Mouse (Mus musculus): ENCODE data around the gene Ap5z1. TPM values are rescaled to one million over a fixed set of nuclear protein-coding genes. Genes with fewer than 3 reads are reported as not detected.
A peak's percentile ranks its signal among the peaks of the same experiment; 100 is the strongest.

Gene Ap5z1
- total RNA-seq, 2 experiments from 2014 or later = 19.7 to 20.8 TPM

GRCm38 (mm10) chr5:142469796-142470195 is 6.1 kb downstream of the Ap5z1 start:
- DNase-seq (ENCODE audit: low spot score in 2 of 2) = no peak

- DNase-seq (ENCODE audit: low spot score in 2 of 2) = peak in 1 of 2 experiments; percentile 43
Observed at GRCm38 (mm10) chr5:142473696-142474095, 10.0 kb downstream of the Ap5z1 start.

DNA sequence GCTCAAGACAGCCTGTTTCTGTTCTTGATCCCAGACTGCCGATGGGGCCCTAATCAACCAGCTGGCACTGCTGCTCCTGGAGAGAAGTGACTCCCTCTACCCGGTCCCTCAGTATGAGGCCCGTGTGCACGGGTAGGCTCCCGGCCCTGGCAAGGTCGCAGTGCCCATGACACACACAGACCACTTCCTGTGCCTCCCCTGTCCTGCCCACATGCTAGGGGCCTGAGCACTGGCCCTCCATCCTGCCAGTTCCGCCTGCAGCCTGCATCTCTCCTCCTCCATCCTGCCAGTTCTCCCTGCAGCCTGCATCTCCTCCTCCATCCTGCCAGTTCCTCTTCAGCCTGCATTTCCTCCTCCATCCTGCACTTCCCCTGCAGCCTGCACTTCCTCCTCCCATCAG is 11.9 kb downstream of the Ap5z1 start:
- DNase-seq (ENCODE audit: low spot score in 2 of 2) = no peak

GRCm38 (mm10) chr5:142477346-142477745 is 13.6 kb downstream of the Ap5z1 start:
- DNase-seq (ENCODE audit: low spot score in 2 of 2) = no peak

DNA sequence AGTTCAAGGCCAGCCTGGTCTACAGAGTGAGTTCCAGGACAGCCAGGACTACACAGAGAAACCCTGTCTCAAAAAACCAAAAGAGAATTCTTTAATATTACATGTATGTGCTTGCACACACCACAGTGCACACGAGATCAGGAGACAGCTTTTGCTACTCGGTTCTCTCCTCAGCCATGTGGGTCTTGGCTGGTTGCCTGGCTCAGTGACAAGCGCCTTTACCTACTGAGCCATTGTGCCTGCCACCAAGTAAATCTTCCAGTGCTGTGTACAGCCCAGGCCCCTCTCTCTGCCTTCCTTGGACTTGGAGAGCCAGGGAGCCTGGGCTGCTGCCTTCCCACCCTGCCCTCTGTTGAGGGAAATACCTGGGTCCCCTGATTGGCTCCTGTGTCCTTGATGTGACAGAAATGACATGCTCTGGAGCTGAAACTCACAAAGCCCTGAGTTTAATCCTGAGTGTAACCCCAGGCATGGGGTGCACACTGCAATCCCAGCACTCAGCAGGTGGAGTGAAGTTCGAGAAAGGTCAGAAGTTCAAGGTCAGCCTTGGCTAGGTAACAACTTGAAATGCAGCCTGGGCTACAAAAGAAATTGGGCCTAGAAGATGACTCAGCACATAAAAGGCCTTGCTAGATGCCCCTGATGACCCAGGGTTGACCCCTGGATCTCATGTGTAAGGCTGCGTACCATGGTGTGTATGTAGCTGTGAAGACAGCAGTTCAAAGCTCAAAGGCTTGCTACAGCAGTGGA is 14.3 kb downstream of the Ap5z1 start:
- DNase-seq (ENCODE audit: low spot score in 2 of 2) = no peak

GRCm38 (mm10) chr5:142478829-142479435 is 15.2 kb downstream of the Ap5z1 start:
- DNase-seq (ENCODE audit: low spot score in 2 of 2) = peak; percentile 90 to 91

DNA sequence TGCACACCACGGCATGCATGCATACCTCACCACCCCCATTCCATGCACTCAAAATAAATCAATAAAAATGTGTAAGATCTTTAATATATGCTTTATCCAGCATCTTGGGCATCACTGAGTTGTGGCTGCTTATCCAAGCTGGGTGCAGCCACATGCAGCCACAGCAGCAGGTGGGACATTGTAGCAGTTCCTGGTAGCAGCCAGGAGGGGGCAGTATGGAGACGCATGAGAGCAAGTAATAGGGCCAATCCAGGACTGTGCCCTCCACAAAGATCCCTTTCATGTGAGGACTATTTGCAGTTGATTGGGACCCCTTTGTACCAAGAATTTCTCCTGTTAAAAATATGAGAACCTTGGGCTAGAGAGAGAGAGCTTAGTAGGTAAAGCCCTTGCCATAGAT is 18.8 kb downstream of the Ap5z1 start:
- no peak for DNase-seq (ENCODE audit: low spot score in 2 of 2)

GRCm38 (mm10) chr5:142483581-142483980 is 19.8 kb downstream of the Ap5z1 start:
- DNase-seq (ENCODE audit: low spot score in 2 of 2) = no peak

GRCm38 (mm10) chr5:142486654-142487053 is 22.9 kb downstream of the Ap5z1 start:
- DNase-seq (ENCODE audit: low spot score in 2 of 2) = no peak

- DNase-seq (ENCODE audit: low spot score in 2 of 2) = no peak
Observed at GRCm38 (mm10) chr5:142489955-142490707, 26.4 kb downstream of the Ap5z1 start.

- DNase-seq (ENCODE audit: low spot score in 2 of 2) = no peak
Observed at GRCm38 (mm10) chr5:142493307-142493706, 29.6 kb downstream of the Ap5z1 start.

GRCm38 (mm10) chr5:142495321-142496096 is 31.8 kb downstream of the Ap5z1 start:
- no peak for DNase-seq (ENCODE audit: low spot score in 2 of 2)

DNA sequence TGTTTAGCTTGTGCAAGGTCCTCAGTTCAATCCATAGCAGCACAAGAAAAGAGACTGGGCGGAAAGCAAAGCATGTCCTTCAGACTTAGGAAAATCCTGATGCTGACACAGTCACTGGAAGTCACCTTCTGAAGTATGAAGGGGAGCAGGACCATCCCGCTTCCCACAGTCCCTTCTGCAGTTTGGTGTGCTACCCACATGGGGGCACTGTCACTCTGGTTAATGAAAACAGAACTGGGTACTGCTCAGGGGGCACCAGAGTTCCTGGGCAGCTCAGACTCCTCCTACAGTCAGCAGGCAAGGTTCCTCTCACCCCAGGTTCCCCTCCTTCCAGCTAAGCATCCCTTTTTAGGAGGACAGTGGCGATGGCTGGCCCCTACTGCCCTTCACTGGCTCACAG is 35.2 kb downstream of the Ap5z1 start:
- DNase-seq (ENCODE audit: low spot score in 2 of 2) = peak; percentile 74 to 77

- DNase-seq (ENCODE audit: low spot score in 2 of 2) = no peak
Observed at GRCm38 (mm10) chr5:142500918-142501317, 37.2 kb downstream of the Ap5z1 start.

DNA sequence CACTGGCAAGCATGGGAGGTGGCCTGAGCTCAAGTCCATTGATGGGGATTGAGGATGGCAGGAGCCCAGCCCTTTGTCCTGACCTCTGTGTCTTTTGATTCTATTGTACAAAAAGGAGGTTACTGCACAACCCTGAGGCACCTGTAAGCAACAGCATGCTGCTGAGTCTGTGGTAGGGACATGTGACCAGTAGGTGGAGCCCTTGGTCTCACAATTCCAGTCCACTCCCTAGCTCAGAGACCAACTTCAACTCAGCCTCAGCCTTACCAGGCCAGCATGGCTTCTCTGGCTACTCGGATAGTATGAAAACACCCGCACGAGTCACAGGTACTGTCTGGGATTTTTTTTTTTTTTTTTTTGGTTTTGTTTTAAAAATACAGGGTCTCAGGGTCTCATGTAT is 38.7 kb downstream of the Ap5z1 start:
- peak; percentile 81 to 86 for DNase-seq (ENCODE audit: low spot score in 2 of 2)

DNA sequence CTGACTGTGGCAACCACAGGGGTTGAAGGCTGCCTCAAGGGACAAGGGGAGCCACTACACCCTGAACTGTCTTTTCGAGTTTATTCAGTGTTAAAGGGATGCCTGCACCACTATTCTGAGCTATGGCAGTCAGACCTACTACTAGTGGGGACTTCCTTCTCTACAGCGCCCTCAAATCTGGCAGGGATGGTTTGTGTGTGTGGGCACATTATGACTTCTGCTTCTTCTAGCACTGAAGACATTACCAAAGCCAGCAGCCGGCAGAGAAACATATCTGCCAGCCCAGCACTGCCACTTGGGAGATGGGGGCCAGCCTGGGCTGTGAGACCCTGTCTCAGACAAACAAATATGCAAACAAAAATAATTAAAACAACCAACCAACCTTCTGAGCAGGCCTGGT is 40.4 kb downstream of the Ap5z1 start:
- no peak for DNase-seq (ENCODE audit: low spot score in 2 of 2)

DNA sequence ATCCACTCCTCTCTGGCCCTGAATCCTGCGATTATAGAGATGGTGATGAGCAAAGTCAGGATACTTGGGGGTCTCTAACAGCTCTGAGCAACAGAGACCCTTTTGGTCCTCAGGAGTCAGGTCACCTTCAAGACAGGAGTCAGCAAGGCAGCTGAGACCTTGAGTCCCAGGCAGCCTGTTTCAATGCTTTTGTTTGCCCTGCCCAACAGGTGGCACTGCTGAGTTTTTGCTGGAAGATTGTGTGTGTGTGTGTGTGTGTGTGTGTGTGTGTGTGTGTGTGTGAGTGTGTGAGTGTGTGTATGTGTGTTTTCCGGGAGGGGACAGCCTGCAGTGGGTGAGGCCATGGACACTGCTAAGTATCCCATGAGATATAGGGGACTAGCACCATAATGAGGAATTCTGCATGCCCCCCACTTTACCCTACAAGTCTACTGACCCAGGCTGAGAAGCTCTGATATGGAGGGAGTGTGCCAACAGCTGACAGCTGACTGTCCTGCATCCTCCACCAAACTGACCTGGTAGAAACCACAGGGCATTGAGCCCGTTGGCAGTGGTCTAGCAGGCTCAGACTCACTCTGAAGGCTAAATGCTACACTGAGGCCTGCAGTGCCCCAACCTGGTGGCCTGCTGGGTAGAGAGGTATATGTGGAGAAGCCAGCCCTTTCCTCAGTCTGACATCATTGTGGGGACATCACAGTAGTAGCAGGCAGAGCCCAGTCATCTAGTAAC is 42.1 kb downstream of the Ap5z1 start:
- DNase-seq (ENCODE audit: low spot score in 2 of 2) = no peak

- DNase-seq (ENCODE audit: low spot score in 2 of 2) = no peak
Observed at GRCm38 (mm10) chr5:142509141-142510060, 45.7 kb downstream of the Ap5z1 start.

GRCm38 (mm10) chr5:142510061-142510414 is 46.3 kb downstream of the Ap5z1 start:
- no peak for DNase-seq (ENCODE audit: low spot score in 2 of 2)

DNA sequence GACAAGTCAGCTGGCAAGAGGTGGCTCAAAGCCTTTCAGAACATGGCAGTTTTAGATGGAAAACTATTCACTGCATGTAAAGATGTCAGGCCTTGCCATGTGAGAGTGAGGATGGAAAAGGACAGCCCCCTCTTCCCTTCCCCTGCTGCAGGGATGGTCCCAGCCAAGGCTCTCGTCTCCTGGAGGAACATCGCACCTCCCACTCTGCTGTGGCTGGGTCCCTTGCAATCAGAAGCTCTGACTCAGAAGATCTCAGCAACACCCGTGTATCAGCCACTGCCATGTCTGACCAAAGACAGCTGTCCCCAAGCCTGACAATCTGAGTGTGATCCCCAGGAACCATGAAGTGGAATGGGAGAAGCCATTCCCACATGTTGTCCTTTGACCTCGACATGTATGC is 48.4 kb downstream of the Ap5z1 start:
- DNase-seq (ENCODE audit: low spot score in 2 of 2) = no peak
